In genomic region chr3:146962838-146963237, GRCm38 (mm10) we compare ENCODE assay signal across 28 mouse cellular contexts.
"Had no signal": no experiment of that assay in that cellular context is flagged by ENCODE, and none has a peak within 500 bp of the region (broad histone marks: within the 10 kb centered on the region; RNA-seq: fewer than 3 reads in every experiment).

No protein-coding gene starts in this region.

- DNase-seq: heart, postnatal 10 days; heart, postnatal 14 days; heart, postnatal 36 days; heart, postnatal 4 days; kidney, adult 11 months; kidney, adult 18-20 months; kidney, adult 2 months; kidney, adult 8-10 months; kidney, adult 9 months; kidney, postnatal 10 days; kidney, postnatal 14 days; kidney, postnatal 25 days; kidney, postnatal 36 days; kidney, postnatal 4 days; layer of hippocampus, adult 9-11 months; layer of hippocampus, postnatal 36 days had no signal

- H3K27ac ChIP-seq: heart, embryonic 15.5 days; hindbrain, embryonic 10.5 days; hindbrain, embryonic 12.5 days; hindbrain, embryonic 13.5 days; hindbrain, embryonic 14.5 days; hindbrain, embryonic 15.5 days; hindbrain, postnatal 0 days; intestine, embryonic 15.5 days; kidney, embryonic 15.5 days; kidney, postnatal 0 days; layer of hippocampus, adult 2 months; left cerebral cortex, adult 2 months had no signal

- H3K4me3 ChIP-seq: heart, embryonic 15.5 days; hindbrain, embryonic 10.5 days; hindbrain, embryonic 12.5 days; hindbrain, embryonic 13.5 days; hindbrain, embryonic 15.5 days; intestine, embryonic 15.5 days; kidney, embryonic 15.5 days; layer of hippocampus, adult 2 months; left cerebral cortex, adult 2 months had no signal

- H3K27me3 ChIP-seq: heart, embryonic 15.5 days; hindbrain, embryonic 12.5 days; hindbrain, embryonic 13.5 days; hindbrain, embryonic 15.5 days; intestine, embryonic 15.5 days; kidney, embryonic 15.5 days had no signal

- H3K36me3 ChIP-seq: heart, embryonic 15.5 days; hindbrain, embryonic 10.5 days; intestine, embryonic 15.5 days; kidney, embryonic 15.5 days had no signal

- H3K4me2 ChIP-seq: heart, embryonic 15.5 days; hindbrain, embryonic 12.5 days; hindbrain, embryonic 13.5 days; hindbrain, embryonic 14.5 days; hindbrain, embryonic 15.5 days; intestine, embryonic 15.5 days; kidney, embryonic 15.5 days had no signal

- H3K9me3 ChIP-seq: heart, embryonic 15.5 days; hindbrain, embryonic 10.5 days; hindbrain, embryonic 12.5 days; hindbrain, embryonic 13.5 days; hindbrain, embryonic 15.5 days; intestine, embryonic 15.5 days; kidney, embryonic 15.5 days had no signal

- H3K9ac ChIP-seq: heart, embryonic 15.5 days; hindbrain, embryonic 12.5 days; hindbrain, embryonic 13.5 days; hindbrain, embryonic 14.5 days; hindbrain, embryonic 15.5 days; intestine, embryonic 15.5 days; kidney, embryonic 15.5 days had no signal

- H3K4me1 ChIP-seq: heart, embryonic 15.5 days; hindbrain, embryonic 12.5 days; hindbrain, embryonic 15.5 days; intestine, embryonic 15.5 days; kidney, embryonic 15.5 days had no signal
